Mouse (Mus musculus) erythroblast, embryonic 14.5 days (primary cell): Measurements from ENCODE around the gene Hecw2.

Experiments used
- GATA1 ChIP-seq: IDR thresholded peaks from 2 replicates; pipeline ENCODE4 v1.6.1; 2012; ENCODE audit warnings: low read length, inconsistent platforms, mixed read lengths
- TAL1 ChIP-seq: IDR thresholded peaks from 3 replicates; pipeline ENCODE4 v1.6.1; 2012; ENCODE audit warnings: low read length, inconsistent platforms, mixed read lengths

DNA sequence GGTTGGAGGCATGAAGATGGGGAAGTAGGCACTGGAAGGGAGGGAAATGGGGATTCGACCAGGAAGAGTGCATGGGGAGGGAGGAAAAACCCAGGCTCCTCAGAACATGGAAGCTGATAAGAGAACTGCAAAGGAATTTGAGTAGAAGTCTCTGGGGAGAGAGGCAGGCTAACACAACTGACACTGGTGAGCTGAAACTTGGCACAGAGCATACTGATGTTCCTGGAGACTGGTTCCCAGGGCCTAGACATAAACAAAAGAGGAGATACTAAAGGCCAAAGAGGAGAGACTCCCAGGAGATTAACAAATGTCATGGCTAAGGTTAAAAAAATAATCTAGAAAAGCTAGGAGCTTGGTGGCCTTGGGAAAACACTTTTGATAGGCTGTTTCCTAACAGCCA, 148.0 kb downstream of the Hecw2 start:
- no peak for TF ChIP-seq TAL1
- no peak for TF ChIP-seq GATA1
